ENCODE assay signal across 8 mouse cellular contexts in the genomic region with DNA sequence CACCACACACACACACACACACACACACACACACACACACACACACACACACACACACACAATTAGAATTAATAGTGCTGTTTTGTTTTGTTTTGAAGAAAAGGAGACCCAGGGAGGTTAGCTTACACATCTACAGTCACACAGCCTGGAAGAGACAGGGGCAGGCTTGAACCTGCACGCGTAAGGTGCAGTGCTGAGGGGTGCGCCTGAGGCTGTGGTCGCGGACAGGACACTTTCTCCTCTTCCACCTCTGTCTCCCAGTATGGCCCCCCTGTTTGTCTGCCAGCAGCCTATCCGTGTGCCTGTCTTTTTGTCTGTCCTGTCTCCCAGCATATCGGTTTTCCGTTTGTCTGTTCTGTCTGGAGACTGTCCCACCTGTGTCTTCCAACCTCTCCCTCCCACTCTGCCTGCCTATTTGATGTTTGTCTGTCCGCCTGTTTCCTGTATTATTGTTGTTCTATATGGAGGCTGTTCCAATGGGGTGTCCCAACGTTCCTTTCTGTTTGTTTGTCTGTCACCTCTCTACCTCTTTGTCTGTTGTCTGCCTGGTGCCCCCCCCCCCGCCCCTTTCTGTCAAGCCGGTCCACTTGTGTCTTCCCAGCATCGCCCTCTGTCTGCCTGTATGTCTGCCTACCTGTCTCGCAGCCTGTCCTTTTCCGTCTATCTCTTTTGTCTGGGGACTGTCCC. TPM values are rescaled to one million over a fixed set of nuclear protein-coding genes. Genes with fewer than 3 reads are reported as not detected.
DNase-seq lines count a peak whose midpoint lies in the region; ATAC-seq and TF ChIP-seq lines count a peak whose summit lies in the region.

No protein-coding gene starts in this region.

- peak overlapping the region; percentile 86 for H3K4me2 ChIP-seq in hindbrain, embryonic 12.5 days (replicated peaks)
- peak overlapping the region; percentile 76 for H3K4me2 ChIP-seq in midbrain, embryonic 14.5 days (ENCODE audit: low read length)

- peak overlapping the region; percentile 89 for H3K4me3 ChIP-seq in kidney, adult 2 months (ENCODE audit: insufficient read depth, low read depth, low read length)
- H3K4me3 ChIP-seq in bone marrow, adult 2 months (replicated peaks; ENCODE audit: control insufficient read depth, low read depth, low read length), result peak overlapping the region; percentile 67
- peak overlapping the region; percentile 90 for H3K4me3 ChIP-seq in hindbrain, embryonic 12.5 days
- peak overlapping the region; percentile 98 for H3K4me3 ChIP-seq in midbrain, embryonic 14.5 days (replicated peaks; ENCODE audit: low read depth, low read length)

- no peaks in the 10 kb centered on the region for H3K27me3 ChIP-seq in kidney, adult 2 months (replicated peaks; ENCODE audit: control insufficient read depth, insufficient read depth, low read length)
- H3K27me3 ChIP-seq in hindbrain, embryonic 12.5 days, result no peaks in the 10 kb centered on the region
- H3K27me3 ChIP-seq in midbrain, embryonic 14.5 days (ENCODE audit: control insufficient read depth, insufficient read depth, low read length), result no peaks in the 10 kb centered on the region

- intact Hi-C loops in left cerebral cortex, postnatal 14 days (cut with DNase I), result no loop called here

- H3K27ac ChIP-seq in kidney, adult 2 months (ENCODE audit: insufficient read depth, low read depth, low read length), result no peak overlapping the region
- H3K27ac ChIP-seq in bone marrow, adult 2 months (ENCODE audit: control insufficient read depth, insufficient read depth, low read depth, low read length, poor library complexity), result no peak overlapping the region
- peak overlapping the region; percentile 82 for H3K27ac ChIP-seq in hindbrain, embryonic 12.5 days
- peak overlapping the region; percentile 87 for H3K27ac ChIP-seq in midbrain, embryonic 14.5 days (replicated peaks; ENCODE audit: low read depth, low read length)

- H3K9ac ChIP-seq in hindbrain, embryonic 12.5 days, result peak overlapping the region; percentile 98
- H3K9ac ChIP-seq in midbrain, embryonic 14.5 days (replicated peaks; ENCODE audit: low read length), result peak overlapping the region; percentile 95

- TF ChIP-seq POLR2A in kidney, adult 2 months (IDR thresholded peaks at IDR 0.05; ENCODE audit: low read depth, low read length), result no peak
- TF ChIP-seq POLR2A in bone marrow, adult 2 months (IDR thresholded peaks at IDR 0.05; ENCODE audit: borderline replicate concordance, control insufficient read depth, low read depth, low read length), result no peak

- WGBS in kidney, adult 2 months, result 30% methylated on average over 15 of the region's 15 CpGs
- WGBS in bone marrow, adult 2 months, result 28% methylated on average over 15 of the region's 15 CpGs
- WGBS in hindbrain, embryonic 12.5 days, result 35% methylated on average over 14 of the region's 15 CpGs
- 23% methylated on average over 15 of the region's 15 CpGs for WGBS in midbrain, embryonic 14.5 days

- peak; percentile 41 for ATAC-seq in hindbrain, embryonic 12.5 days (ENCODE audit: low FRiP score)
- peak; percentile 14 for ATAC-seq in midbrain, embryonic 14.5 days (ENCODE audit: low FRiP score, low TSS enrichment)

- no peak for DNase-seq in kidney, adult 2 months
- no peak for DNase-seq in kidney, adult 18-20 months
- DNase-seq in midbrain, embryonic 14.5 days, result peak; percentile 54
- DNase-seq in left cerebral cortex, postnatal 14 days (ENCODE audit: low spot score in 2 of 2), result no peak
- DNase-seq in layer of hippocampus, postnatal 14 days (ENCODE audit: low spot score in 2 of 2), result no peak
- DNase-seq in right cerebral cortex, postnatal 25 days, result no peak

- peaks cover 2% of the 10 kb centered on the region; the same call in 1 of the 2 replicates for H3K4me1 ChIP-seq in kidney, adult 2 months (ENCODE audit: control insufficient read depth, insufficient read depth, low read length)
- peaks cover 6% of the 10 kb centered on the region for H3K4me1 ChIP-seq in bone marrow, adult 2 months (ENCODE audit: control insufficient read depth, insufficient read depth, low read length)
- peaks cover 47% of the 10 kb centered on the region for H3K4me1 ChIP-seq in hindbrain, embryonic 12.5 days
- peaks cover 34% of the 10 kb centered on the region for H3K4me1 ChIP-seq in midbrain, embryonic 14.5 days (ENCODE audit: control insufficient read depth, insufficient read depth, low read length)

- no peaks in the 10 kb centered on the region for H3K36me3 ChIP-seq in kidney, adult 2 months (ENCODE audit: control insufficient read depth, insufficient read depth, low read length)
- 0 out of 2 replicates have a peak, but pooled peaks cover 4% of the 10 kb centered on the region for H3K36me3 ChIP-seq in hindbrain, embryonic 12.5 days
- peaks cover 7% of the 10 kb centered on the region; the same call in 1 of the 2 replicates for H3K36me3 ChIP-seq in midbrain, embryonic 14.5 days (ENCODE audit: control insufficient read depth, insufficient read depth, low read length)

- H3K9me3 ChIP-seq in hindbrain, embryonic 12.5 days (replicated peaks), result 0 out of 2 replicates have a peak, but pooled peaks cover 7% of the 10 kb centered on the region
- no peaks in the 10 kb centered on the region for H3K9me3 ChIP-seq in midbrain, embryonic 14.5 days (ENCODE audit: control insufficient read depth, low read length)

- no peak for TF ChIP-seq CTCF in kidney, adult 2 months (conservative IDR thresholded peaks at IDR 0.05; ENCODE audit: insufficient read depth, insufficient read length, low read depth, low read length)
- TF ChIP-seq CTCF in bone marrow, adult 2 months (IDR thresholded peaks at IDR 0.05; ENCODE audit: control insufficient read depth, insufficient read depth, low read length), result no peak

RNA-seq across cellular contexts. Expression of a gene that starts 0.5 kb away (rescaled TPM):
- polyA plus RNA-seq in kidney, adult 2 months (2012; rRNA removed), result 46.3 and 56.0 TPM in 2 replicates
- polyA plus RNA-seq in bone marrow, adult 2 months (2011; ENCODE audit: insufficient read depth, insufficient read length, low replicate concordance, missing spikeins), result 28.4 and 46.7 TPM in 2 replicates
- polyA plus RNA-seq in hindbrain, embryonic 12.5 days (2016; fragmentation: Nextera tagmentation; extraction: Ambion mirVana), result 110 and 113 TPM in 2 replicates
- polyA plus RNA-seq in midbrain, embryonic 14.5 days (2014; fragmentation: Nextera tagmentation; extraction: Ambion mirVana), result 162 and 173 TPM in 2 replicates
- total RNA-seq in left cerebral cortex, postnatal 14 days (2021), result 100 to 1,000 TPM; 218 TPM
- 100 to 1,000 TPM; 206 to 215 TPM for total RNA-seq in layer of hippocampus, postnatal 14 days (2021)

RNA-seq across cellular contexts. Expression of a gene that starts 24.1 kb away (rescaled TPM):
- 14.9 and 18.0 TPM in 2 replicates for polyA plus RNA-seq in kidney, adult 2 months (2012; rRNA removed)
- polyA plus RNA-seq in bone marrow, adult 2 months (2011; ENCODE audit: insufficient read depth, insufficient read length, low replicate concordance, missing spikeins), result 1.9 and 4.0 TPM in 2 replicates
- 344 and 345 TPM in 2 replicates for polyA plus RNA-seq in hindbrain, embryonic 12.5 days (2016; fragmentation: Nextera tagmentation; extraction: Ambion mirVana)
- 142 and 169 TPM in 2 replicates for polyA plus RNA-seq in midbrain, embryonic 14.5 days (2014; fragmentation: Nextera tagmentation; extraction: Ambion mirVana)
- total RNA-seq in left cerebral cortex, postnatal 14 days (2021), result 10 to 100 TPM in 1 of 2 experiments, 1 to 10 TPM in 1; 9.5 to 10.5 TPM
- 10 to 100 TPM; 11.3 to 14.1 TPM for total RNA-seq in layer of hippocampus, postnatal 14 days (2021)

RNA-seq across cellular contexts. Expression of a gene that starts 25.2 kb away (rescaled TPM):
- polyA plus RNA-seq in kidney, adult 2 months (2012; rRNA removed), result 655 and 703 TPM in 2 replicates
- 33.6 and 65.3 TPM in 2 replicates for polyA plus RNA-seq in bone marrow, adult 2 months (2011; ENCODE audit: insufficient read depth, insufficient read length, low replicate concordance, missing spikeins)
- polyA plus RNA-seq in hindbrain, embryonic 12.5 days (2016; fragmentation: Nextera tagmentation; extraction: Ambion mirVana), result 349 and 383 TPM in 2 replicates
- polyA plus RNA-seq in midbrain, embryonic 14.5 days (2014; fragmentation: Nextera tagmentation; extraction: Ambion mirVana), result 456 and 524 TPM in 2 replicates
- total RNA-seq in left cerebral cortex, postnatal 14 days (2021), result 100 to 1,000 TPM; 196 to 202 TPM
- total RNA-seq in layer of hippocampus, postnatal 14 days (2021), result 100 to 1,000 TPM; 190 to 198 TPM

Comparison
In these comparisons a context has a peak if more than half of its experiments do, and no peak if none do; other contexts are left out.
1. H3K27ac ChIP-seq: peak in hindbrain, embryonic 12.5 days (single experiment) and midbrain, embryonic 14.5 days (single experiment); none in kidney, adult 2 months (single experiment) and bone marrow, adult 2 months (single experiment).
2. Peak in every context shown above with its lines, with median percentiles within 50 percentile points of each other: H3K4me3 ChIP-seq.